Mouse (Mus musculus): ENCODE measurements around the gene Setdb1.
"Not testable (repeated sequence)": the region's sequence is repeated elsewhere in the genome, so short reads cannot be mapped to it uniquely, and the experiment has no call there.

Gene Setdb1

GRCm38 (mm10) chr3:95356701-95357449 is at the start of gene Setdb1:
Gene Setdb1, minus strand, starts transcription at chr3:95357202.
- DNase-seq, result peak; percentile 92 to 95

- no peak for DNase-seq
Measured at GRCm38 (mm10) chr3:95402741-95403140, 45.7 kb upstream of the Setdb1 start, which contains the start of gene 4930558C23Rik. Gene 4930558C23Rik, minus strand, starts transcription at chr3:95402841.

- peak; percentile 16 to 23 for DNase-seq
Measured at GRCm38 (mm10) chr3:95394385-95394784, 37.4 kb upstream of the Setdb1 start.

DNA sequence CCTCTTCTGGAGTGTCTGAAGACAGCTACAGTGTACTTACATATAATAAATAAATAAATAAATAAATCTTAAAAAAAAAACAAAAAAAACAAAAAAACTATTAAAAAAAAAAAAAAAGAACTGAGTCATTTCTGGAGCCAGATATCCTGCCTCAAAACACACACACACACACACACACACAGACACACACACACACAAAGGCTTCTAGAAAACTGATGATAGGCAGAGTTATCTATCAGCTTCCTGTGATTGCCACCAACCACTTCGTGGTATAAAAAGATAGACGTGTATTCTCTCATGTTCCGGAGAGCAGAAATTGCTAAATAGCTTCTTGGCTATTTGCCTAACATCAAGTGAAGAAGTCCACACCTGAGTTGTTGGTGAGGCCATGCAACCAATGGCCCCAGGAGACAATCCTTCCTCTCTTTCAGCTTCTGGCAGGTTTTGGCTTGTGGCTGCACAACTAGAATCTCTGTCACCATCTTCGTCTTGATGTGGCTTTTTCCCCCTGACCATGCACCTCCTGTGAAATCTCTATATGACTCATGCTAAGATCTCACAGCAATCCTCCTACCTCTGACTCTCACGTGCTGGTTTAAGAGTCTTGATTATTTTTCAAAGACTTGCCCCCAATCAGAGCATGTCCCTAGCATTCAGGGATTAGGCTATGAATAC is 28.5 kb upstream of the Setdb1 start:
- DNase-seq, result no peak

DNA sequence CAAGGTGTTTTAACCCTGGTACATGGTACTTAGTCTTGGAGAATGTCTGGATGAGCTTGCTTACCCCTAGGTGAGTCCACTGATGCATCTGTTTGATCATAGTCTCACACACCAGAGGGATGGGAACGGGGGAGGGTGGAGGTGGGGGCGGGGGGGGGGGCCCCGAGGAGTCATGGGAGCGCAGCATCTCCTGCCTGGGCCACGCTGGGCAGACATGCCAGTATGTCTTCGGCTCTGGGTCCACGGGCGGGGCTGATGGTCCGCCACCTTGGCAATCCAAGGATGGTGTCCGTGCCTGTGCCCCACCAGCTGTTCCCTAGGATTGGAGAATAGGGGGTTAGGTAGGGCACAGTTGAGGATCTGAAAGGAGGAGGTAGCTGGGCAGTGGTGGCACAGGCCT is 16.2 kb upstream of the Setdb1 start:
- no peak for DNase-seq

- DNase-seq, result no peak
Measured at GRCm38 (mm10) chr3:95370101-95370500, 13.1 kb upstream of the Setdb1 start.

- DNase-seq, result not testable (repeated sequence)
Measured at GRCm38 (mm10) chr3:95360276-95360675, 3.3 kb upstream of the Setdb1 start.

GRCm38 (mm10) chr3:95357746-95358145 is 744 bp upstream of the Setdb1 start:
- DNase-seq, result no peak

GRCm38 (mm10) chr3:95355911-95356544 is 974 bp downstream of the Setdb1 start:
- DNase-seq, result not testable (repeated sequence)

- DNase-seq, result peak; percentile 15 to 52
Measured at GRCm38 (mm10) chr3:95349491-95349890, 7.5 kb downstream of the Setdb1 start.

- not testable (repeated sequence) for DNase-seq
Measured at GRCm38 (mm10) chr3:95348343-95348742, 8.7 kb downstream of the Setdb1 start.

- DNase-seq, result no peak
Measured at GRCm38 (mm10) chr3:95346454-95346853, 10.5 kb downstream of the Setdb1 start.

GRCm38 (mm10) chr3:95343356-95344000 is 13.5 kb downstream of the Setdb1 start:
- not testable (repeated sequence) for DNase-seq

- DNase-seq, result no peak
Measured at GRCm38 (mm10) chr3:95338251-95338650, 18.8 kb downstream of the Setdb1 start.

DNA sequence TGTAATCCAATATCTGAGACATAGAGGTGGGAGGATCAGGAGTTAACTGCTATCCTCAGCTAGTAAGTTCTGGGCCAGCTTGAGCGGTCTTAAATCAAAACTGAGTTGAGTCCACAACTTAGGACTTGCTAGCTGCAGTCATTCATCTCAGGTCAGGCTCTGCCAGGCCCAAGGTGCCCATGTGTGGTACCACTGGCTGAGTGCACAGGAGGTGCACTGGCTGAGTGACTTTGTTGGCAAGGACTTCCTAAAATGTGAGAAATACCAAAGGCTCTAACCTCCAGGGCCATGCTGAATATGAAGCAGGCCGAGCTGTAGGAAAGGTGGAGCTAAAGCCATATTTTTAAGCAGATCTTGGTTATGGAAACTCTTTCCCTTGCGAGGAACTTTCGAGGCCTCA is 19.7 kb downstream of the Setdb1 start:
- no peak for DNase-seq

DNA sequence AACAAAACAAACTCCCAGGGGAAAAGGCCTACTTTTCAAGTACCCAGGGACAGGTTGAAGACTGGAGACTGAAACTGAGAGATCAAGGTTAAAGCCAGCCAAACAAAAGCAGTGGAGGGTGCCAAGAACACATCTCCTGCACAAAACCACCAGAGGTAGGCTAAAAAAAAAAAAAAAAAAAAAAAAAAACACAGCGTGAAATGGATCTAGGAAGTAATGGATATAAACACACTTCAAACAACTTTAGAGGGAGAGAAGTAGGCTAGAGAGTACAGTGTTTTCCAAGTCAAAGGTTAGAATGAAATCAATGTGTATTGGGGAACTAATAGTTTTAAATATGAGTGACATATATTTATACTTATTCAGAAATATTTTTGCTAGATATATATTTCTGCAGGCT is 25.5 kb downstream of the Setdb1 start:
- no peak for DNase-seq

- no peak for DNase-seq
Measured at GRCm38 (mm10) chr3:95328803-95329404, 28.1 kb downstream of the Setdb1 start.

DNA sequence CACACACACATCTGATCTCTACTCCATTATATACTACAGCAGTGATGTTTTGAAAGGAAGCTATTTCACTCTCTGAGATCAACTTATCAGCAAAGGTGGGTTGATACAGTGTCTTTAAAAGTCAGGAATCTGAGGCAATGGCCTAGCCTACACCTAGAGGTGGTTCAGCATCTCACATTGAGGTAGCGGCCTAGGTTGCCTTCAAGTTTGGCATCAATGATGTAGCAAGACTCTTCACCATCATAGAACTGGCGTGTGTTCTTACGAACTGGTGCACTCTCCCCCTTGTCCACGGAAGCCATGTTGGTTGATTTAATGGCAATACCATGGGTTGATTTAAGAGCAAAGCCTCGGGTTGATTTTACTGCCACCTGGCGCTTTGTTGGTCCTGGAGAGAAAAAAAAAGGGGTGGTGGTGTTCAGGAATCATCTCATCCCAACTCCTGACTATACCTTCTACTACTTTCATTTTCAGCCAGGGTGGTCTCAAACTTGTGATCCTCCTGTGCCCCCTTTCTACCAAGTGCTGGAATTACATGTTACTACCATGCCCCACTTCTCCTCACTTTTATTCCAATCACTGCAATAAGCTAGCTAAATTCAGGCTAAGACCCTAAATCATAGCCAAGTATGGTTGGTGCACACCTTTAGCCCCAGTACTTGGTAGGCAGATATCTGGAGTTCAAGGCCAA is 32.4 kb downstream of the Setdb1 start:
- DNase-seq, result no peak

GRCm38 (mm10) chr3:95323429-95323828 is 33.6 kb downstream of the Setdb1 start:
- no peak for DNase-seq

GRCm38 (mm10) chr3:95319701-95320625 is 37.0 kb downstream of the Setdb1 start:
- DNase-seq, result no peak

- no peak for DNase-seq
Measured at GRCm38 (mm10) chr3:95319110-95319509, 37.9 kb downstream of the Setdb1 start.
